Mouse (Mus musculus) c-Kit-negative CD71-positive TER-119-positive erythroid progenitor cells, embryonic 14.5 days (primary cell): ENCODE data around the gene Syce1.
"Not testable (repeated sequence)": the region's sequence is repeated elsewhere in the genome, so short reads cannot be mapped to it uniquely, and the experiment has no call there.

Experiments
- DNase-seq: peaks from one replicate; pipeline ENCODE4 v3.0.0-alpha.2; 2013; ENCODE audit warnings: low read depth, low spot score

The Syce1 gene

GRCm38 (mm10) chr7:140765888-140766739 lies 21.5 kb downstream of the Syce1 start:
- no peak for DNase-seq

- not testable (repeated sequence) for DNase-seq
Observed at GRCm38 (mm10) chr7:140765391-140765790, 22.3 kb downstream of the Syce1 start.

GRCm38 (mm10) chr7:140763447-140764020 lies 24.1 kb downstream of the Syce1 start, which contains the start of gene Cyp2e1:
TSS of gene Cyp2e1 (plus strand) at chr7:140763739.
- no peak for DNase-seq

- DNase-seq = no peak
Observed at GRCm38 (mm10) chr7:140760647-140761046, 27.0 kb downstream of the Syce1 start.

GRCm38 (mm10) chr7:140756151-140756854 lies 31.3 kb downstream of the Syce1 start:
- DNase-seq = no peak

GRCm38 (mm10) chr7:140754556-140754955 lies 33.1 kb downstream of the Syce1 start:
- no peak for DNase-seq

GRCm38 (mm10) chr7:140748827-140749160 lies 38.9 kb downstream of the Syce1 start:
- no peak for DNase-seq

GRCm38 (mm10) chr7:140748116-140748826 lies 39.4 kb downstream of the Syce1 start:
- DNase-seq = no peak

GRCm38 (mm10) chr7:140747402-140747801 lies 40.2 kb downstream of the Syce1 start:
- no peak for DNase-seq

- DNase-seq = no peak
Observed at GRCm38 (mm10) chr7:140733162-140733561, 54.5 kb downstream of the Syce1 start.
